Mouse (Mus musculus): ENCODE results near the gene Rnf207.

Rnf207 gene

DNA sequence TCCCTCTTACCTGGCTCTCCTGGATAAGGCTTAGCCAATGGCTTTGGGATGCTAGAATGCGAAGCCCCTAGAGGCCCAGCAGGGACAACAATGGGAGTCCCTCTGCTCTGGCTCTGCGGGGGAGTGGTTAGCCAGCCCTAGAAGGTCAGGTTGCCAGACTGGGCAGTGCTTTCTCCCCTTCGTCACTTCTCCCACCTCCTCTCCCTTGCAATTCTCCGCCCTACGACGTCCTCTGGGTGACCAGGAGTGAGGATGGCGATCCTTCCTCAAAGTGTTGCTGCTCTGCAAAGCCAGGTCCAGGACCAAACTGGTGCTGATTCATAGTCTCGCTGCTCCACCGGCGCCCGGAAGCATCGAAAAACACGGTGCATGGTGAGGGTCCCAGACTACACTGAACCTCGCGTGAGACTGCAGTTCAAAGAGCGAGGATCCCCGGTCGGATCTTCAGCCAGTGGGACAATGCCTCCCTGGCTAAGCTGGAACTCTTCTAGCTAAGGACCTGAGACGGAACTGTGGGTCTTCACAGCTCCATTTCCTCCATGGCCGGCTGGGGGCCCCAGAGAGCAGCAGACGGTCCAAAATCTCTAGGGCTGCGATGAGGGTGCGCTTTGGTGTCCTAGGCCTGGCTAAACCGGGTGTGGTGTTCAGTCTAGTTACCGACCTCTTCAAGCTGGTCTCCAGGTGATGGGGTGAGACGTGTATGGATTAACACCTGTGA lies at the start of gene Rnf207:
Rnf207 (minus strand) TSS at position 477 of the 718 bp plus-strand sequence.
- no peak for DNase-seq (ENCODE audit: low spot score)

DNA sequence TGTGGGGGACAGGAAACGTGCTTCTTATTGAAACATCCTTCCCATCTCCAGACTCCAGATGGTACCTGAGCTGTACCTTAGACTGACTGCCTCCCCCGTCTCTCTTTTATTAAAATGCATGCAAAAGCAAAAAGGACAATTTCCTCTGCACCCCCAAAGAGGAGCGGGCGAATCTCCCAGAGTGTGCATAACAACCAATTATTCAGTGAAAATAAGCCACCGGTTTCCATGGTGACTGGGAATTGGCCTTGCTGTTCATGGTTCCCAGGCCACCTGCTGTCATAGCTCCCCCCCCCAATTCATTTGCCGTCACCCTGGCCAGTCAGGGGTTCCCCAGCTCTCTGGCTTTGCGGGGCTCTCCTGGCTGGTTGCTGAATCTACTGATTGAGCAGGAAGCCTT lies 46.4 kb upstream of the Rnf207 start:
- no peak for DNase-seq (ENCODE audit: low spot score)

DNA sequence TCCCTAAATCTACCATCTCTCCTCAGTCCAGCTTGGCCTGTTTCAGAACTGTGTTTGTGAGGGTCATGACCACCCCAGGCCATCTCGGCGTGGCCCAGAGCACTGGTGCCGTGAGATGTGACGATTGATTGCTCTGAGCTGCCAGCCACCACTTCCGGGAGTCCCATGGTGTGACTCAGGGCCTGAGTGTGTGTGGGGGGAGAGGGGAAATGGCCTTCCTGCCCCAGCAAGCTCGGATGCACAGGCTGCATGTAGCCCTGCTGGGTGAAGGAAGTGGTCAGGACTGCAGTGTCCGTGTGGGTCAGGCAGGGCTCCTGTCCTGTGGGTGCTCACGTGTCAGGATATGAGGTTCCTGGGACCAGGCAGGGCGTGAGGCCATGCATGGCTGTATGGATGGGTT lies 43.4 kb upstream of the Rnf207 start:
- no peak for DNase-seq (ENCODE audit: low spot score)

DNA sequence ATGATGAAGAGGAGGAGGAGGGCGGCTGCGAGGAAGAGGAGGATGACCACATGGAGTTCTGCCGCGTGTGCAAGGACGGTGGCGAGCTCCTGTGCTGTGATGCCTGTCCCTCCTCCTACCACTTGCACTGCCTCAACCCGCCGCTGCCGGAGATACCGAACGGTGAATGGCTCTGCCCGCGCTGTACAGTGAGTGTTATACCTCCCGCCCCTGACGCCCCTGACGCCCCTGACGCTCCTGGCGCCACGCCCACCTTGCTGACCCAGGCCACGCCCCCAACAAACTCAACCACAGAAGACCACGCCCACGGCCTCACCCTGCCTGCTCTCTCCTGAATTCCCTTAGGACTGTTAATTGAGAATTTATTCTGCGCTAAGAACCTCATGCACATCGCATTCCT lies 42.1 kb upstream of the Rnf207 start:
- DNase-seq (ENCODE audit: low spot score): peak; percentile 60

DNA sequence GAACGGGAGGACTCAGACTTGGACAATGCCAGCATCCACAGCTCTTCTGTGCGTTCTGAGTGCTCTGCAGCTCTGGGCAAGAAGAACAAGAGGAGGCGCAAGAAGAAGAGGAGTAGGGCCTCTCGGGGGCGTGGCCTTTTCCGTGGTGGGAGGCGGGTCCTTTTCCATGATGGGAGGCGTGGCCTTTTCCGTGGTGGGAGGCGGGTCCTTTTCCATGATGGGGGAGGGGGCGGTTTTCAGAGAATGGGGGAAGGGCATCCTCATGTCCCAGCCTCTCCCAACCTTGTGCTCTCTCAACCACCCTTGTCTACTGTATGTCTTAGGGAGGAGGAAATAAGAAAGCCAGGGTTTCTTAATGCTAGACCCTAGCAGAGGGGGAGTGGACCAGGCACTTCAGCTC lies 40.9 kb upstream of the Rnf207 start:
- no peak for DNase-seq (ENCODE audit: low spot score)

DNA sequence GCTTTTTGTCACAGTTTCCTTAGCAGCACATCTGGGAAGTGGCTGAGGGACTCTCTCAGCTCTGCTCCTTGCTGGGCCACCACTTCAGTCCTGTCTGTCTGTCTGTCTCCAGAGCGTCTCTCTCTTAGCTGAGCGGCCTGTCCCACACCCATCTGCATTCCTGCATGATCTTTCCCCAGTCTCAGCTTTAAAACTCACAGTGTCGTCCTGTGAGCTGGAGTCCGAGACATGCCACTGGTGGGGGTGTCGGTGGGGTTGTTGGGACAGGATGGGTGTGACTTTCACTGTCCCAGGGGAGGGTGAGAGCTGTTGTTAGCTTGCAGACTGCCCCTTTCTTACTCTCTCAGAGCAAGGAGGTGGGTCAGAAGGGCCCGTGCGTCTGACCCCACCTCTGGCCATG lies 36.9 kb upstream of the Rnf207 start:
- DNase-seq (ENCODE audit: low spot score): no peak

DNA sequence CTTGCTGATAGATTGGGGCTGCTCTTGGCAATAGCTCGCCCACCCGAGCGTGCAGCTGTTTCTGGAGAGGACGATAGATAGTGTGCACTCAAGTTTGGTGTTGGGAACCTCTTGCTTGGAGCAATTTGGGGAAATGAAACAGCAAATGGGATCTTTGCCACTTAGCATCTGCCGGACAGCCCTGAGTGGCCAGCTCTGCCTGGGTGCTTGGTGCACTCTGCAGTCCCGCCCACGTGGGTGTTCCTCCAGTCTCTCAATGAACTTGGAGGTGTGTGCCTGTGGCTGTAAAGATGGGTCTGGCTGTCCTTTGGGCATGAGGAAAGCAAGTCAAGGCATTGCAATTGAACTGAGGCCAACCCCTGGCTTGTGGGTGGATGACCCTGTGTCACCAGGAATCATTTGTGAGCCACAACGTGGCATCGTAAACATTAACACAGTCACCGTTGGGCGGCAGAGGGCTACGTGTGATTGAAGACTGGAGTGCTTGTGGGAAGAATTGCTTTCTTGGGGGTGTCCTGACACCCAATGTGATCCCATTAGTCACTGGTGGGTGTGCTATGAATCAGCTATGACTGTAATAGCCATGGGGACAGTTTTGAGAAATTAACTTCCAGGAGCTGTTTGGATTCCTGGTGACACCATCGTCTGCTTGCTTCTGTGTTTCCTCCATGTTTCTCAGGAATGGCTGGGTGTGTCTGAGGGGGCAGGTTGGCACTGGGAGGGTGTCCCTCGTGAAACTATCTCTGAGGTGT lies 35.3 kb upstream of the Rnf207 start:
- DNase-seq (ENCODE audit: low spot score): no peak

DNA sequence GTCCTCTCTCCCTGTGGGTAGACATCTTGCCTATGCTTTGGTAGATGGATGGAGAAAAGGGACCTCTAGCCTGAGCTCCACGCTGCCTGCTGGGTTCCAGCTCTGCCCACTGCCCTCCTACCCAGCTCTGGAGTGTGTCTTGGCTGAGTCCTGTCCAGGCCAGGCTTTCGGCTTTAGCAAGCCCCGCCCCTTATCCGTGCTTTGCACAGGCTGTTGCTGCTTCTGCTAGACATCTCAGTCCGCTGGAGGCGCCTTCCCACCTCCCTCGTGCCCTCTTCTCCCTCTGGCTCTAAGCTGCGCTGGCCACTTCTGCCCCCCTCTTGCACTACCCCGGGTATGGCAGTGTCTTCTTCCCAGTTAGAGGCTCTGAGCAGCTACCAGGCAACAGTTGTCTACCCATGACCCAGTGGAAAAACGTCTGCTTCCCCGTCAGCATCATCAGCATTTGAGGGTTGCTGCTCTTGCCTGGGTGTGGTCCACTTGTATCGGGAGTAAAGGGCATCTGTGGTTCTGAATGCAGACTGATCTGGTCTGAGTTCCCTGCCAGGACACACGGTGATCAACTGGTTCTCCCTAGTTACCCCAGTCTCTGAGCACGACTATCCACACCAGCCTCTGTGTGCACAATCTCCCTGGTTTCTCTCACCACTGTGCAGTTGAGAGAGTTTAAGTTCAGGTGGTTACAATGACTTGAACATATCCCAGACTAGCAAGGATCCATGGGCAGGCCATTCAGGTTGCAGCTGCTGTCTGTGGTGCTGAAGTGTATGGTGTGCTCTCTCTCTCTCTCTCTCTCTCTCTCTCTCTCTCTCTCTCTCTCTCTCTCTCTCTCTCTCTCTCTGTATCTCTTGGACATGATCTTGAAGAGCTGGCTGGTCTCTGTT lies 32.9 kb upstream of the Rnf207 start:
- no peak for DNase-seq (ENCODE audit: low spot score)

DNA sequence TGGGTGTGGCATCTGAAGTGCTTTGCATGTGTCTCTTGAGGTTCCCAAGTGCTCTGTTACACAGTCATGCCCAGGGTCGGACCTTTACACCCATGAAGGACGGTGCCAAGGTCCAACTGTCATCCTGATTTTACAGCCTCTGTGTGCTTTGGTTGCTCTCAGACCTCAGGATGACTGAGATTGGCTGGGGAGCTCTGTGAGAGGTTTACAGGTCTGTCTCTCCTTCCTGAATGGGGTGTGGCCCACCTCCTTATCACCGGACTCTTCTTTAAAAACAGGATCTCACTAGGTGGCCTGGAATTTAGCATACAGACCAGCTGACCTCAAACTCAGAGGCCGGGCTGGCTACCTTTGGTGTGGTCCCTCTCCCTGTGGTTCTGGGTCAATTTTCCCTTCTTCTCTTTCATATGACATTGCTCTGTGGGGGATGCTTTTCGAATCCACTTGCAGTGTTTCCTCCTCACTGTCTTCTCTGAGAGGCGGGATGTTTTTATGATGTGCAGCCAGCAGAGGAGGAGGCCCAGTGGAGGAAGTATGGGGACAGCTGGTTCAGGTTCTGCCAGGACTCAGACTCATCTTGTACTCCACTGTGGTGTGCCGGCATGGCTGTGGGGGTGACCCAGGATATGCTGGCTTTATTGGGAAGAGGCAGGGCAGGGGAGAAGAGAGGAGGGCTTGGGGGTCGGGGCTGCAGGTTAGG lies 32.1 kb upstream of the Rnf207 start:
- DNase-seq (ENCODE audit: low spot score): no peak

DNA sequence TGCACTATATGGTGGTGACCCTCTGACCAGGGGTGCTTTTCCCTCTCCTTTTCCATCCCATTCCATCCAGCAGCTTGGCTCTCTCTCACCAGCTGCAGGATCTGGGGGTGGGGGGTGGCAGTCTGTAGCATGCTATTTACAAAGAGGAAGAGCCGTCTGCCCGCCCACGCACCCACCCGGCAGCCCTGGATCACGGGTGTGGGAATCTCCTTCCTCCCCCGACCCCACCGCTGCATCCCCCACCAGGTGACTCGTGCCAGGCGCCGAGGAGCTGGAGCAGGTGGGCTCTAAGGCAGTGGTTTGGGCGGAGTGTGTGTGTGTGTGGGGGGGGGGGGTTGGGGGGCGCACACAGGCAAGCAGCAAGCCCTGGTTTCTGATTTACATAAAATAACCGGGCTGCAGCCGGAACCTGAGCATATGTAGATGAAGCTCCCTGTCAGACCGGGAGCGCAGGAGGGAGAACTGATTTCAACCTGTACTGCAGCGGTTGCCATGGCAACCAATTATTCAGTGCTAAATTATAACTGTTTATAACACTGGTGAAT lies 31.1 kb upstream of the Rnf207 start:
- DNase-seq (ENCODE audit: low spot score): no peak

DNA sequence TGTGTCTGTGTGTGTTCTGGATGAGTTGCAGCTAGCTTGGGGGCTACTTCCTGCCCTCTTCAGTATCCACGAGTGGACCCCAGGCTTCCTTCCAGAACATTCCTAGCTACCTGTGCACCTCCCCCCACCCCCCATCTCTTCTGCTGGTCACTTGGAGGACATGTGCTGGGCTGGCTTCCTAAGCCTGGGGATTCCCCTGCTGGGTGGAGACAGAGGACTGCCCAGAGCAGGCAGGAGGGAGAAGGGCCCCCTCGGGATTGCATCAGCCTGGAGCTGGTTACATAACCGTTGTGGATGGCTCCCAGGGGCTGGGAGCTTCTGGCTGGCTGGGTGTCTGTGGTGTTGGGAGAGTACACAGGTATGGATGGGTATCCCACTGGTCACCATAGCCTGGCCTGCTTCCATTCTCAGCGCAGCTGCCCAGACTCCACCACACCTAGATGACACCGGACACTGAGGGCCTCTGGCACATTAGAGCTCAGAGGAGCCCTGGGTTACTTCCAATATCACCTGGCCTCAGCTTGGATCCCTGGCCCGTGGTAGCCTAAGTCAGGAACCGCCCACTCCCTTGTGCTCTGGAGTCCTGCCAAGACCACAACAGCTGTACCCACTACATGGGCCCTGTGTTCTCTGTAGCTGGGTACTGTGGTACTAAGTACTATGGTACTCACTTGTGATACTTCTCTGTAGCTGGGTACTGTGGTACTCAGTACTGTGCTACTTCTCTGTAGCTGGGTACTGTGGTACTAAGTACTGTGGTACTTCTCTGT lies 26.5 kb upstream of the Rnf207 start:
- DNase-seq (ENCODE audit: low spot score): no peak

DNA sequence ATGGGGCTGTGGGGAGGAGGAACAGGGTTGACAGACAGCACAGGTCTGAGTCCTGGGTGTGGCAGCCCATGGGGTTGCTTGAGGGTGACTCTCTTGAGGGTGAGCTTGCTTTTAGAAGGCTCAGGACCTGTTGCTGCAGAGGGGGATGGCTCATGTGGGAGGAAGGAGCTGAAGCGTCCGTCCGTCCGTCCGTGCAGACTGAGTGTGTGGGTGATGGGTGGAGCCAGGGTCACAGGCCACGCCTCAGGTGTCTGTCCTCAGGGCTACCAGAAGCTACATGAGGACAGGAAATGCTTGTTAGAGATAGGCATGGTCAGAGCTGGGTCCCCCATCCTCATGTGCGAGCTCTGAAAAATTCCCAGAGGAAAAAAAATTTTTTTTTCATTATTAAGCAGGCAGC lies 25.9 kb upstream of the Rnf207 start:
- DNase-seq (ENCODE audit: low spot score): no peak

DNA sequence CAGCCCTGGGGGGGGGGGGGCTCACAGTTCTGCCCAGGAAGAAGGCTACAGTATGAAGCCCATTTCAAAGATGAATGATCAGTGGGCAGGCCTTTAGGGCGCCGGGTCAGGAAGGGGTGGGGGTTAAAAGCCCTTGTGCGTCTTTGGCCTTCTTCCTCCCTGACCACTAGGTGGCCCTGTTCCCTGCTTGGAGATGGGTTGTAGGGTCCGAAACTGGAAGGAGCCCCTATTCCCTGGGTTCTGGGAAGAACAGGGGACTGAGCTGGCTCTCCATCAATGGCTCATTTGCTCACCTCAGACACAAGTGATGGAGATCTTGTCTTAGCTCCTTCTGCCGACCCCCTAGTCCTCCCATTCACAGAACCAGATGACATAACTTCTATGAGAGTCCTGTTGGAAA lies 24.5 kb upstream of the Rnf207 start:
- DNase-seq (ENCODE audit: low spot score): no peak

DNA sequence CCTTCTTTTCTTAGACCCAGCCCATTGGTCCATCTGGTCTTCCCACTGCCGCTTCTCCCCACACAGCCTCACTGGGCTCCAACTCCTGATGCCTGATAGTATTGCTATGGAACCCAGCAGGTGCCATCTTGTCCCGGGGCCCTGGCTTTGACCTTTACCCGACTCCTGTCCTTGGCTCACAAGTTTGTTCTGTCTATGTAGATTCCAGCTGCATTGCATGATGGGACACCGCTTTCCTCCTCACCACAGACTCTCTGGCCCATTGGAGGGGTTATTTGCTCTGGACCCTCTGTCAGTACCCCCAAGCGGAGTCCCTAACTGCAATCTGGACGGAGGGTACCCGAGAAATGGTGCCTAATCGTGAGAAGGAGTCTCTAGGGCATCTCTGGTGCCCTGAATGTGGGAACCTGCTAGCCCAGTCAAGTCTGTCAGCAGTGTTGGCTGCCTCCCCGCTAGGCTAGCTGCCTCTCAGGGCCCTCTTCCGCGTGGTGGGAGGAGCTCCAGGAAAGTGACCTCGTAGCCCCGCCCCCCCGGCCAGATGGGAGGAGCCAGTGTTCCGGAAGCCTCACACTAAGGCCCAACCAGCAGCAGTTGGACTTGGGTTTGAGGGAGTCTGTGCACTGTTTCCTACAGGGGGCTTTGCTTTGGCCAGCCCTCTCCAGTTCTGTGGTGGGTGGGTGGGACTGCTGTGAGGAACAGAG lies 21.9 kb upstream of the Rnf207 start:
- DNase-seq (ENCODE audit: low spot score): no peak

DNA sequence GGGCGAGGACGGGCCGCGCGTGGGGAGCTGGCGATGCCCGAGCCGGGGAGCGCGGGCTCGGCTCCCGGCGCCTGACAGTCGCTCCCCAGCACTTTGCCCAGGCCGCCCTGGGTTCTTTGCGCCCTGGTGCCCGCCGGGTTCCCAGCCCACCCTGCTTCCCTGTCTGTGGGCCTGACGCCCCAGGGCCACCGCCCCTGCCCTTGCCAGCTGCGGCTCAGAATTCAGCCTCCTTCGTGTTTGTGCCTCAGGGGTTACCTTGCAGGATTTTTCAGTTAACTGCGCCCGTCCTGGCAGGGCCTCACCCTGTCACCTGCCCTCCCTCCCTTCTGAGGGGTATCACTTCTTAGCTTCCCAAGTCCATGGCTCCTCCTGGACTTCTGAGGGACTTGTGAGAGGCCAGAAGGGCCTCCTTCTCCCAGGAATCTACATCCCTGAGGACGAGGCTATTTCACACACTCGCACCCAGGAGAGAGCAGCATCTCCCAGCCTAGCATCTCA lies 20.5 kb upstream of the Rnf207 start:
- no peak for DNase-seq (ENCODE audit: low spot score)

DNA sequence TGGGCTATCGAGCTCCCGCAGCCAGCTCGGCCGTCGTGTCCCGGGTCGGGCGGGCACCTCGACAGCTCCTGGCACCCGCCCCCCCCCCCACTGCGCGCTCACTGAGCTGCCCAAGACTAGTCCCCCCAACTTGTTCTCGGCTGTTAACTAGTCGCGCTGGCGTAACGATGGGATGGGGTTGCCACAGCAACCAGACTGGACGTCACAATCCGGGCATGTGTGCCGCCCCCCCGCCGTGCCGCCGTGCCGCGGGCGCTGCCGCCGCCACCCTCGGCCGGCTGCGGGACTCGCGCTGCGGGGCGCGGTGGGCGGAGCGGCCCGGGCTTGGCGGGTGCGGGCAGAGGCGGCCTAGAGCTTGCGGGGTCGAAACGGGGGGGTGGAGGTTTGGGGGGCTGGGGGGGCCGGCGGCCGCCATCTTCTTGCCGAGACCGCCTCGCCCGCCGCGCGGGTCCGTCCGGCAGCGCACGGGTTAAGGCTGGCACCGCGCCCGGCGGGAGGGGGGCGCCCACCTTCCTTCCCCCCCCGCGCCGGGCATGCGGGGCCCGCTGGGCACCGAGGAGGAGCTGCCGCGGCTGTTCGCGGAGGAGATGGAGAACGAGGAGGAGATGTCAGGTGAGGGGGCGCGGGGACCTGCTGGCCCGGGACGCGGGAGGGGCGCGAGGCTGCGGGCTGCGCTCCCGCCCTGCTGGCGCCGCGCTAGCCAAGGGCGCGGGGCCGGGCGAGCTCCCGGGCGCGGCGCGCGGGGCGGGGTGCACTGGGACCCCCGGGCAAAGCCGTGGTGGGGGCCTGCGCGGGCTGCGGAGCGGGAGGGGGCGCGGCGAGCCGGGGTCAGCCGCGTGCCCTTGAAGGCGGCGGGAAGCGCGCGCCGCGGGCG lies 19.9 kb upstream of the Rnf207 start, which contains the start of gene Chd5:
Chd5 (plus strand) TSS at position 233 of the 874 bp plus-strand sequence.
- no peak for DNase-seq (ENCODE audit: low spot score)

DNA sequence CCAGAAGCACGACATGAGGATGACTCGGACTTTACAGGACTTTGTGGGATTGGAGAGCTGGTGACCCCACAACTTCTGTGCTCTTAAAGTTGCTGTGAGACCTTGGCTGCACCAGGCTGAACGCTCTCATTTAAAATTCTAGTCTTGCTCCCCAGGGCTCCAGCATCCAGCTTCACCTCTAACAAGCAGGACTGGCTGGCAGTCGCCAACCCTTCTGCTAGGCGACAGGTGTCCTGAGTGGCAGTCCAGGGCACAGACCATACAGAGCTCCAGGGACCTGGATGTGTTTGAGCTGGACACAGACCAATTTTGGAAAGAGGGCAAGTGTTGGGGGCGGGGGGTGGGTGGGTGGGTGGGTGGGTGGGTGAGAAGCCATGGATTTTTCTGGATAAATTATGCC lies 19.0 kb upstream of the Rnf207 start:
- DNase-seq (ENCODE audit: low spot score): no peak

DNA sequence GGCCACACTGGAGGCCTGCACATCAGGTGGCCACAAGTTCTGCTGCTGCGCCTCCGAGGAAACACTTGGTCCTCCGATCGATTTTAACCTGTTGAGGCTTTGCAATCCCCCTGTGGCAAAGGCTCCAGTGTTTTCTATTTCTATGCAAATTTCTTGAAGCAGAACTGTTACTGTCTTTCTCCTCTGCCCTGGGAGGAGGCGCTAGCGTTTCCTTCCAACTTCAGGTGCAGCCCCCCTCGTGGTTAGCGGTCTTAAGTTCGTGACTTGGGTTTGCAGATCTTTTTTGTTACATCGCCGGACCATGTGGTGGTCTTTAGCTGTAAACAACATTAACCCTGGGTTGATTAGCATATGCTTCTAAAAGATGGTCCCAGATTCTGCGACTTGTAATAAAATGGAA lies 14.8 kb upstream of the Rnf207 start:
- DNase-seq (ENCODE audit: low spot score): no peak

DNA sequence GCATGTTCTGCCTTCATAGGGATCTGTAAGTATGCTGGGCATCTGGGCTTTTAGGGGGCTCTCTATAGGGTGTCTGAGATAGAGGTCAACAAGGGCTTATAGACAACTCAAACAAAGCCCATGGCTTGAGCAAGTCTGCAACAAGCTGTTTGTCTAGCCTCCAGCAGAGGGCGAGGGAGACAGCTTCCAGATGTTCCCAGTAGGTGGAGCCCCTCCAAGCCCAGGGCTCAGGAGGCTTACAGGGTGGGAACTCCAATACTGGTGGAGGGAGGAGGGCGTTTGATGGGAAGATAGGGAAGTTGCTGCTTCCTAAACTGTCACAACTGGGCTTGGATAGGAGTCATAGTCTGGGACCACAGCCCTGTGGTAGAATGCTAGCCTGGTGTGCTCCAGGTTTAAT lies 14.2 kb upstream of the Rnf207 start:
- peak; percentile 44 for DNase-seq (ENCODE audit: low spot score)
